Mouse (Mus musculus) megakaryocyte, embryonic 14.5 days (primary cell): ENCODE data around the gene Tulp1.
"Not testable (repeated sequence)": the region's sequence is repeated elsewhere in the genome, so short reads cannot be mapped to it uniquely, and the experiment has no call there.

ENCODE experiments used
- FLI1 ChIP-seq: IDR thresholded peaks from 2 replicates; pipeline ENCODE4 v1.6.1; 2012; ENCODE audit warnings: low read length, inconsistent platforms, mixed read lengths
- GATA1 ChIP-seq: IDR thresholded peaks from 3 replicates; pipeline ENCODE4 v1.6.1; 2012; ENCODE audit warnings: mixed read lengths, low read length, inconsistent platforms, borderline replicate concordance

GRCm38 (mm10) chr17:28358576-28359261 is 6.3 kb downstream of the Tulp1 start:
- TF ChIP-seq GATA1, FLI1: not testable (repeated sequence)
